Mouse (Mus musculus): ENCODE measurements around the gene Ush2a. TPM values are rescaled to one million over a fixed set of nuclear protein-coding genes. Genes with fewer than 3 reads are reported as not detected.
A peak's percentile ranks its signal among the peaks of the same experiment; 100 is the strongest.

The Ush2a gene
- total and polyA plus RNA-seq, 3 experiments, result under 0.01 to 0.04 TPM; not detected in 1

DNA sequence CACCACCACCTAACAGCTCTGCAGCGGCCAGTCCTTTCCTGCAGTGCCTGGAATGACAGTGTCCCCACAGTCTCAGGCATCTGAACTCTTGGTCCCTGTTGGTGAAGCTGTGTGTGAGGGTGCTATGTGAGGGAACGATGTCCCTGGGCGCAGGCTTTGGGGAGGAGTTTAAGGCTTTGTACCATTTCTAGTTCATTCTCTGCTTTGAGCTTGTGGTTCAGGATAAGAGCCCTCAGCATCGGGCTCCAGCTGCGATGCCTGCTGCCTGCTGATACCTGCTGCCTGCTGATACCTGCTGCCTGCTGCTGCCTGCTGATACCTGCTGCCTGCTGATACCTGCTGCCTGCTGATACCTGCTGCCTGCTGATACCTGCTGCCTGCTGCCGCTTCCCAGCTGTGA, 711.3 kb downstream of the Ush2a start:
- no peak overlapping the region for H3K4me3 ChIP-seq (ENCODE audit: control insufficient read depth in 1 of 2, insufficient read depth in 1 of 2, low read depth in 2 of 2, low read length in 2 of 2)
- TF ChIP-seq MAX (IDR thresholded peaks at IDR 0.05; ENCODE audit: low read length) (no peak), E2F4 (IDR thresholded peaks at IDR 0.05; ENCODE audit: borderline replicate concordance, low read depth, low read length) (no peak), KAT2A (conservative IDR thresholded peaks at IDR 0.05; ENCODE audit: low read depth, low read length) (no peak)
- H3K36me3 ChIP-seq (ENCODE audit: control insufficient read depth in 1 of 2, insufficient read depth in 2 of 2, low read length in 2 of 2), result peaks cover 0 to 7% of the 10 kb centered on the region in 2 experiments; a peak in 2 of 4 replicates

DNA sequence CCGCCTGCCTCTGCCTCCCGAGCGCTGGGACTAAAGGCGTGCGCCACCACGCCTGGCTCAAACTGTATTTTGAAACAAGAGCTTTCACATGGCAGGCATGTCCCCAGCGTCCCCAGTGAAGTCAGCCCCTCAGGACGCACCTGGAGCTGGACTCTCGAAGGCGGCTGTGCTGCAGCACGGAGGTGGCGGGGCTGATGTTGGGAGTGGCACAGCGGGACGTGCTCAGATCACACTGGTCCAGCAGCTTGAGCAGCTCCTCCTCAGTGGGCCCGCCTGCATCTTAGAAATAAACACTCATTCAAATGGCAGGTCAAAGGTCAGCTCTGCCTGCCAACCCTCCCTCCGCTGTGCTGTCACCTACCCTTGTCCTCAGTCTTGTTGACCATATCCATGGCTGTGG, 712.1 kb downstream of the Ush2a start:
- Histone ChIP-seq H3K4me1 (ENCODE audit: control insufficient read depth in 1 of 2, insufficient read depth in 2 of 2, low read length in 2 of 2) (no peaks in the 10 kb centered on the region), H3K9ac (ENCODE audit: control insufficient read depth, low read depth, low read length, poor library complexity, severe bottlenecking) (no peak overlapping the region), H3K36me3 (ENCODE audit: control insufficient read depth in 1 of 2, insufficient read depth in 2 of 2, low read length in 2 of 2) (peaks cover 0 to 7% of the 10 kb centered on the region in 2 experiments; a peak in 2 of 4 replicates), H3K27ac (ENCODE audit: control insufficient read depth, low read depth, low read length) (no peak overlapping the region), H3K9me3 (replicated peaks; ENCODE audit: insufficient read depth, low read length) (no peaks in the 10 kb centered on the region), H3K4me3 (ENCODE audit: control insufficient read depth in 1 of 2, insufficient read depth in 1 of 2, low read depth in 2 of 2, low read length in 2 of 2) (no peak overlapping the region), H3K27me3 (ENCODE audit: control insufficient read depth in 1 of 2, insufficient read depth in 2 of 2, low read length in 2 of 2) (no peaks in the 10 kb centered on the region), H3K79me2 (ENCODE audit: control insufficient read depth, insufficient read depth, low read length, poor library complexity) (no peaks in the 10 kb centered on the region)
- no peak for TF ChIP-seq EP300 (IDR thresholded peaks at IDR 0.05; ENCODE audit: low read depth in 1 of 2, low read length in 2 of 2)
- no peak for TF ChIP-seq TBP (IDR thresholded peaks at IDR 0.05; ENCODE audit: low read depth, low read length)
- no peak for TF ChIP-seq POLR2A (IDR thresholded peaks at IDR 0.05; ENCODE audit: control insufficient read depth in 1 of 2, insufficient read depth in 1 of 2, low read depth in 1 of 2, low read length in 2 of 2, poor library complexity in 1 of 2)
- no peak for DNase-seq (ENCODE audit: low read depth, low spot score)

More for the DNA sequence above, 711.3 kb downstream of the Ush2a start:
- no peak overlapping the region for H3K27ac ChIP-seq (ENCODE audit: control insufficient read depth, low read depth, low read length)
- no peaks in the 10 kb centered on the region for H3K79me2 ChIP-seq (ENCODE audit: control insufficient read depth, insufficient read depth, low read length, poor library complexity)
- H3K9ac ChIP-seq (ENCODE audit: control insufficient read depth, low read depth, low read length, poor library complexity, severe bottlenecking), result no peak overlapping the region
- H3K9me3 ChIP-seq (replicated peaks; ENCODE audit: insufficient read depth, low read length), result no peaks in the 10 kb centered on the region
- no peak for DNase-seq (ENCODE audit: low read depth, low spot score)
- no peaks in the 10 kb centered on the region for H3K27me3 ChIP-seq (ENCODE audit: control insufficient read depth in 1 of 2, insufficient read depth in 2 of 2, low read length in 2 of 2)
- H3K4me1 ChIP-seq (ENCODE audit: control insufficient read depth in 1 of 2, insufficient read depth in 2 of 2, low read length in 2 of 2), result no peaks in the 10 kb centered on the region

DNA sequence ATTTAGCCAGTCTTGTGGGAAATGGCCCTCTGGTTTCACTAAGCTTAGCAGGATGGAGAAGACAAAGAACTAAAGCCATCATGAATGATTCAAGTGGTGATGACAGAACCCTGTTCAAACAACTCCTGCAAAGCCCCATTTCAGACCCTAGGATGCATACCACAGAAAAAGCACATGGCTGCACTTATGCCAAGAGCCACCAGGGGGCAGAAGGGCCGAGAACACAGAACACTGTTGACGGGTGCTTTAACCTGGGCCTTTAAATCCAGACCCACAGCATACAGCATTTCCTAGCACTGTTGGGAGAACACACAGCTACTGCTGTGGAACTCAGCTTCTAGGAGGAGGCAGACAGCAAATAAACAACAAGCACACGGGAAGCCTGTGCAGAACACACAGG, 718.2 kb downstream of the Ush2a start:
- H3K4me3 ChIP-seq (ENCODE audit: control insufficient read depth in 1 of 2, insufficient read depth in 1 of 2, low read depth in 2 of 2, low read length in 2 of 2), result no peak overlapping the region
- peak; percentile 71 for DNase-seq (ENCODE audit: low read depth, low spot score)
- H3K27ac ChIP-seq (ENCODE audit: control insufficient read depth, low read depth, low read length), result no peak overlapping the region
- H3K27me3 ChIP-seq (ENCODE audit: control insufficient read depth in 1 of 2, insufficient read depth in 2 of 2, low read length in 2 of 2), result no peaks in the 10 kb centered on the region
- no peaks in the 10 kb centered on the region for H3K79me2 ChIP-seq (ENCODE audit: control insufficient read depth, insufficient read depth, low read length, poor library complexity)
- H3K9ac ChIP-seq (ENCODE audit: control insufficient read depth, low read depth, low read length, poor library complexity, severe bottlenecking), result no peak overlapping the region
- H3K9me3 ChIP-seq (replicated peaks; ENCODE audit: insufficient read depth, low read length), result no peaks in the 10 kb centered on the region
- H3K4me1 ChIP-seq (ENCODE audit: control insufficient read depth in 1 of 2, insufficient read depth in 2 of 2, low read length in 2 of 2), result no peaks in the 10 kb centered on the region
- TF ChIP-seq CTCF (IDR thresholded peaks at IDR 0.05 in 2 of 3, conservative IDR thresholded peaks at IDR 0.05 in 1 of 3; ENCODE audit: control insufficient read depth in 1 of 3, insufficient read depth in 1 of 3, low read depth in 2 of 3, low read length in 3 of 3, poor library complexity in 1 of 3, severe bottlenecking in 1 of 3) (peak; percentile 67 to 90 (median 81)), EP300 (IDR thresholded peaks at IDR 0.05; ENCODE audit: low read depth in 1 of 2, low read length in 2 of 2) (no peak), MYC (IDR thresholded peaks at IDR 0.05; ENCODE audit: low read depth, low read length) (peak; percentile 89), ZKSCAN1 (IDR thresholded peaks at IDR 0.05; ENCODE audit: low read depth, low read length) (no peak), ZC3H11A (IDR thresholded peaks at IDR 0.05; ENCODE audit: low read depth, low read length) (no peak), HCFC1 (IDR thresholded peaks at IDR 0.05; ENCODE audit: low read depth, low read length) (no peak), JUND (IDR thresholded peaks at IDR 0.05; ENCODE audit: low read depth, low read length) (no peak), SMC3 (IDR thresholded peaks at IDR 0.05; ENCODE audit: low read depth, low read length) (peak; percentile 45), ETS1 (IDR thresholded peaks at IDR 0.05; ENCODE audit: low read depth, low read length) (no peak), ZMIZ1 (IDR thresholded peaks at IDR 0.05; ENCODE audit: low read depth, low read length) (no peak), POLR2AphosphoS2 (IDR thresholded peaks at IDR 0.05; ENCODE audit: low read length) (no peak), MAZ (IDR thresholded peaks at IDR 0.05; ENCODE audit: low read depth, low read length) (no peak), CHD1 (IDR thresholded peaks at IDR 0.05; ENCODE audit: low read depth, low read length) (no peak), KAT2A (conservative IDR thresholded peaks at IDR 0.05; ENCODE audit: low read depth, low read length) (no peak), SIN3A (IDR thresholded peaks at IDR 0.05; ENCODE audit: low read length) (0 out of 2 replicates have a peak, but pooled peaks have one; percentile 28), USF1 (IDR thresholded peaks at IDR 0.05; ENCODE audit: low read depth, low read length) (no peak), RAD21 (IDR thresholded peaks at IDR 0.05; ENCODE audit: low read depth, low read length) (peak; percentile 10), TBP (IDR thresholded peaks at IDR 0.05; ENCODE audit: low read depth, low read length) (no peak)
- peaks cover 0 to 13% of the 10 kb centered on the region in 2 experiments; a peak in 2 of 4 replicates for H3K36me3 ChIP-seq (ENCODE audit: control insufficient read depth in 1 of 2, insufficient read depth in 2 of 2, low read length in 2 of 2)

Measured in MEL (cell line).